Mouse (Mus musculus): ENCODE data around the gene Icmt.

Icmt gene

GRCm38 (mm10) chr4:152338419-152339292, 41.6 kb downstream of the Icmt start, which contains the start of gene Chd5:
Chd5 (plus strand) TSS chr4:152338651.
- DNase-seq (ENCODE audit: inconsistent ontology term) = no peak

GRCm38 (mm10) chr4:152339293-152339790, 42.3 kb downstream of the Icmt start:
- DNase-seq (ENCODE audit: inconsistent ontology term) = no peak

- DNase-seq (ENCODE audit: inconsistent ontology term) = peak; percentile 18
These were observed 43.7 kb downstream of the Icmt start for GRCm38 (mm10) chr4:152340584-152341284.

GRCm38 (mm10) chr4:152343296-152343695, 46.3 kb downstream of the Icmt start:
- DNase-seq (ENCODE audit: inconsistent ontology term) = peak; percentile 25

- no peak for DNase-seq (ENCODE audit: inconsistent ontology term)
These were observed 47.6 kb downstream of the Icmt start for GRCm38 (mm10) chr4:152344651-152345050.

- DNase-seq (ENCODE audit: inconsistent ontology term) = peak; percentile 68
These were observed 48.3 kb downstream of the Icmt start for GRCm38 (mm10) chr4:152345120-152345889.

GRCm38 (mm10) chr4:152349837-152350381, 52.9 kb downstream of the Icmt start:
- DNase-seq (ENCODE audit: inconsistent ontology term) = no peak

- DNase-seq (ENCODE audit: inconsistent ontology term) = no peak
These were observed 53.8 kb downstream of the Icmt start for GRCm38 (mm10) chr4:152350722-152351421.

- no peak for DNase-seq (ENCODE audit: inconsistent ontology term)
These were observed 54.6 kb downstream of the Icmt start for GRCm38 (mm10) chr4:152351422-152352305.

- DNase-seq (ENCODE audit: inconsistent ontology term) = no peak
These were observed 57.0 kb downstream of the Icmt start for GRCm38 (mm10) chr4:152353886-152354637.

GRCm38 (mm10) chr4:152355672-152356071, 58.6 kb downstream of the Icmt start:
- no peak for DNase-seq (ENCODE audit: inconsistent ontology term)

All from Muller cell, postnatal 12 days (primary cell).